Mouse (Mus musculus): ENCODE measurements at regions not wholly inside any gene's neighbourhood (a gene's known extent, or its start where the extent isn't known, plus 50 kb on each side); places are given as distances from the start of the nearest gene placed in this dataset.

DNA sequence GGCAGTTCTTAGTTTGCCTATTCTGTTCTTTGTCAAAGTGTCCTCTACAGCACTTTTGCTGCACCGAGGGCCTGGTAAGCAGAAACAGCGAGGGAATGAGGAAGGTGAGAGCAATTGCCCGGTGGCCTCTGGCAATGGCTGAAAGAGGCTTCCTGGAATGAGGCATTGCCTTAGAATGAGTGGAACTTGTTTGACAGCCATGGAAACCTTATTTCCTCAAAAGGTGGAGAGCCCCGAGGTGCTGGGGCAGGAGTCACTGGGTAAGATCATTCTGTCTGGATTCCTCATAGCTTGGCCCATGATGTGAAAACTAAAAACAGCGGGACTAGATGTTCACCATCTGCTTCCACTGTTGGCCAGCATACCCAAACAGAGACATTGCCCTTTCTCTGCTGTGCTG is 223.8 kb upstream of the Npvf start:
- TF ChIP-seq CTCF (IDR thresholded peaks at IDR 0.05; ENCODE audit: extremely low read depth, insufficient read length, insufficient replicate concordance, low read depth, low read length) = no peak
- no peak for TF ChIP-seq POLR2A (IDR thresholded peaks at IDR 0.05; ENCODE audit: low read depth, low read length)

Data from small intestine, adult 2 months (tissue).